Mouse (Mus musculus): ENCODE results near the gene Wdr81. TPM values are rescaled to one million over a fixed set of nuclear protein-coding genes. Genes with fewer than 3 reads are reported as not detected.

The Wdr81 gene
- polyA plus RNA-seq, 1 experiment from 2014 or later, result 5.7 TPM

- no peaks in the 10 kb centered on the region for H3K27me3 ChIP-seq (replicated peaks; ENCODE audit: control insufficient read depth, insufficient read depth, low read length)
Measured at GRCm38 (mm10) chr11:75404801-75405200, 49.7 kb downstream of the Wdr81 start.

GRCm38 (mm10) chr11:75403301-75404052, 51.0 kb downstream of the Wdr81 start:
- ATAC-seq (ENCODE audit: low read depth) (no peak), DNase-seq (ENCODE audit: low spot score) (no peak)
- WGBS, result 67% methylated on average over 6 of the region's 6 CpGs
- Histone ChIP-seq H3K27ac (replicated peaks; ENCODE audit: low read depth, low read length) (no peak overlapping the region), H3K4me3 (ENCODE audit: low read depth, low read length) (no peak overlapping the region), H3K27me3 (replicated peaks; ENCODE audit: control insufficient read depth, insufficient read depth, low read length) (no peaks in the 10 kb centered on the region), H3K9ac (ENCODE audit: low read depth, low read length) (no peak overlapping the region), H3K4me1 (ENCODE audit: control insufficient read depth, insufficient read depth, low read length) (no peaks in the 10 kb centered on the region), H3K36me3 (ENCODE audit: control insufficient read depth, insufficient read depth, low read length) (no peaks in the 10 kb centered on the region), H3K4me2 (ENCODE audit: low read depth, low read length) (no peak overlapping the region), H3K9me3 (ENCODE audit: control insufficient read depth, low read length) (no peaks in the 10 kb centered on the region)

More at GRCm38 (mm10) chr11:75404801-75405200, 49.7 kb downstream of the Wdr81 start:
- Histone ChIP-seq H3K27ac (replicated peaks; ENCODE audit: low read depth, low read length) (no peak overlapping the region), H3K36me3 (ENCODE audit: control insufficient read depth, insufficient read depth, low read length) (no peaks in the 10 kb centered on the region), H3K4me3 (ENCODE audit: low read depth, low read length) (no peak overlapping the region), H3K4me1 (ENCODE audit: control insufficient read depth, insufficient read depth, low read length) (no peaks in the 10 kb centered on the region), H3K9ac (ENCODE audit: low read depth, low read length) (no peak overlapping the region), H3K9me3 (ENCODE audit: control insufficient read depth, low read length) (no peaks in the 10 kb centered on the region), H3K4me2 (ENCODE audit: low read depth, low read length) (no peak overlapping the region)
- no peak for DNase-seq (ENCODE audit: low spot score)
- no peak for ATAC-seq (ENCODE audit: low read depth)
- 88% methylated on average over 6 of the region's 6 CpGs for WGBS

- Histone ChIP-seq H3K4me3 (ENCODE audit: low read depth, low read length) (no peak overlapping the region), H3K36me3 (ENCODE audit: control insufficient read depth, insufficient read depth, low read length) (no peaks in the 10 kb centered on the region), H3K9me3 (ENCODE audit: control insufficient read depth, low read length) (no peaks in the 10 kb centered on the region), H3K4me2 (ENCODE audit: low read depth, low read length) (no peak overlapping the region), H3K4me1 (ENCODE audit: control insufficient read depth, insufficient read depth, low read length) (no peaks in the 10 kb centered on the region), H3K27me3 (replicated peaks; ENCODE audit: control insufficient read depth, insufficient read depth, low read length) (no peaks in the 10 kb centered on the region), H3K9ac (ENCODE audit: low read depth, low read length) (no peak overlapping the region), H3K27ac (replicated peaks; ENCODE audit: low read depth, low read length) (no peak overlapping the region)
- ATAC-seq (ENCODE audit: low read depth), result peak; percentile 67; the same call in 1 of the 2 replicates
- 57% methylated on average over 5 of the region's 5 CpGs for WGBS
- peak; percentile 85 for DNase-seq (ENCODE audit: low spot score)
Measured at GRCm38 (mm10) chr11:75402271-75402690, 52.2 kb downstream of the Wdr81 start.

- 73% methylated on average over 9 of the region's 9 CpGs for WGBS
- no peak overlapping the region for H3K4me2 ChIP-seq (ENCODE audit: low read depth, low read length)
- H3K9ac ChIP-seq (ENCODE audit: low read depth, low read length), result no peak overlapping the region
- ATAC-seq (ENCODE audit: low read depth), result no peak
- H3K4me1 ChIP-seq (ENCODE audit: control insufficient read depth, insufficient read depth, low read length), result no peaks in the 10 kb centered on the region
- H3K9me3 ChIP-seq (ENCODE audit: control insufficient read depth, low read length), result no peaks in the 10 kb centered on the region
- no peaks in the 10 kb centered on the region for H3K36me3 ChIP-seq (ENCODE audit: control insufficient read depth, insufficient read depth, low read length)
- no peaks in the 10 kb centered on the region for H3K27me3 ChIP-seq (replicated peaks; ENCODE audit: control insufficient read depth, insufficient read depth, low read length)
- DNase-seq (ENCODE audit: low spot score), result peak; percentile 19
- H3K4me3 ChIP-seq (ENCODE audit: low read depth, low read length), result no peak overlapping the region
- H3K27ac ChIP-seq (replicated peaks; ENCODE audit: low read depth, low read length), result no peak overlapping the region
Measured at GRCm38 (mm10) chr11:75400099-75400498, 54.4 kb downstream of the Wdr81 start.

GRCm38 (mm10) chr11:75399411-75399841, 55.1 kb downstream of the Wdr81 start:
- H3K27ac ChIP-seq (replicated peaks; ENCODE audit: low read depth, low read length), result no peak overlapping the region
- H3K9ac ChIP-seq (ENCODE audit: low read depth, low read length), result no peak overlapping the region
- H3K27me3 ChIP-seq (replicated peaks; ENCODE audit: control insufficient read depth, insufficient read depth, low read length), result no peaks in the 10 kb centered on the region
- H3K4me3 ChIP-seq (ENCODE audit: low read depth, low read length), result no peak overlapping the region
- WGBS, result 85% methylated on average over 11 of the region's 11 CpGs
- ATAC-seq (ENCODE audit: low read depth) (no peak), DNase-seq (ENCODE audit: low spot score) (no peak)
- H3K9me3 ChIP-seq (ENCODE audit: control insufficient read depth, low read length), result no peaks in the 10 kb centered on the region
- H3K4me2 ChIP-seq (ENCODE audit: low read depth, low read length), result no peak overlapping the region
- H3K4me1 ChIP-seq (ENCODE audit: control insufficient read depth, insufficient read depth, low read length), result no peaks in the 10 kb centered on the region
- no peaks in the 10 kb centered on the region for H3K36me3 ChIP-seq (ENCODE audit: control insufficient read depth, insufficient read depth, low read length)

- Histone ChIP-seq H3K9ac (ENCODE audit: low read depth, low read length) (no peak overlapping the region), H3K4me1 (ENCODE audit: control insufficient read depth, insufficient read depth, low read length) (no peaks in the 10 kb centered on the region), H3K27ac (replicated peaks; ENCODE audit: low read depth, low read length) (no peak overlapping the region), H3K4me2 (ENCODE audit: low read depth, low read length) (no peak overlapping the region), H3K4me3 (ENCODE audit: low read depth, low read length) (no peak overlapping the region), H3K36me3 (ENCODE audit: control insufficient read depth, insufficient read depth, low read length) (no peaks in the 10 kb centered on the region), H3K27me3 (replicated peaks; ENCODE audit: control insufficient read depth, insufficient read depth, low read length) (no peaks in the 10 kb centered on the region), H3K9me3 (ENCODE audit: control insufficient read depth, low read length) (no peaks in the 10 kb centered on the region)
- DNase-seq (ENCODE audit: low spot score) (no peak), ATAC-seq (ENCODE audit: low read depth) (no peak)
- WGBS, result 72% methylated on average over 7 of the region's 7 CpGs
Measured at GRCm38 (mm10) chr11:75397452-75397851, 57.1 kb downstream of the Wdr81 start.

GRCm38 (mm10) chr11:75395611-75396010, 58.9 kb downstream of the Wdr81 start:
- Histone ChIP-seq H3K4me3 (ENCODE audit: low read depth, low read length) (no peak overlapping the region), H3K9ac (ENCODE audit: low read depth, low read length) (no peak overlapping the region), H3K27ac (replicated peaks; ENCODE audit: low read depth, low read length) (no peak overlapping the region), H3K36me3 (ENCODE audit: control insufficient read depth, insufficient read depth, low read length) (no peaks in the 10 kb centered on the region), H3K9me3 (ENCODE audit: control insufficient read depth, low read length) (no peaks in the 10 kb centered on the region), H3K27me3 (replicated peaks; ENCODE audit: control insufficient read depth, insufficient read depth, low read length) (no peaks in the 10 kb centered on the region), H3K4me1 (ENCODE audit: control insufficient read depth, insufficient read depth, low read length) (no peaks in the 10 kb centered on the region), H3K4me2 (ENCODE audit: low read depth, low read length) (no peak overlapping the region)
- 67% methylated on average over 1 of the region's 1 CpGs for WGBS
- ATAC-seq (ENCODE audit: low read depth) (no peak), DNase-seq (ENCODE audit: low spot score) (no peak)
